Mouse (Mus musculus) CH12.LX (cell line): ENCODE measurements around the gene Zfyve16. TPM values are rescaled to one million over a fixed set of nuclear protein-coding genes. Genes with fewer than 3 reads are reported as not detected.

ENCODE experiments used
- DNase-seq: peaks from one replicate; pipeline ENCODE4 v3.0.0-alpha.2; 2013; ENCODE audit errors: extremely low read depth
- H3K27ac ChIP-seq: 2 replicates; pipeline ENCODE4 v1.5.1; 2012; ENCODE audit warnings: low read depth, mild to moderate bottlenecking, control low read depth, moderate library complexity; ENCODE audit not compliant: insufficient read depth
- H3K27me3 ChIP-seq: replicated peaks from 2 replicates; pipeline ENCODE3; 2012; ENCODE audit warnings: inconsistent platforms
- H3K36me3 ChIP-seq, 2 experiments: replicated peaks in 1 of 2; 2 replicates each; pipeline versions ENCODE3 to v1.6.1; 2012; ENCODE audit warnings: inconsistent platforms in 1 of 2, low read length in 1 of 2, mild to moderate bottlenecking in 1 of 2, mixed read lengths in 1 of 2, moderate library complexity in 1 of 2; ENCODE audit not compliant: control insufficient read depth in 1 of 2, insufficient read depth in 1 of 2
- H3K4me1 ChIP-seq, 2 experiments: 2 replicates each; pipeline ENCODE4 v1.6.1; 2012; ENCODE audit warnings: inconsistent platforms in 1 of 2, moderate library complexity in 1 of 2; ENCODE audit not compliant: insufficient read depth in 2 of 2, control insufficient read depth in 1 of 2
- H3K4me2 ChIP-seq: 2 replicates; pipeline ENCODE4 v1.6.1; 2012; ENCODE audit warnings: low read depth, mild to moderate bottlenecking, control low read depth; ENCODE audit not compliant: poor library complexity, insufficient read depth, severe bottlenecking
- H3K4me3 ChIP-seq, 3 experiments: fragments of 150-350 bp in 1 of 3; sonication (generic) in 1 of 3; replicated peaks in 1 of 3; 2 replicates each; pipeline versions ENCODE3 to v1.5.1; 2011 to 2012; ENCODE audit warnings: low read depth in 2 of 3, low read length in 2 of 3, mild to moderate bottlenecking in 2 of 3, moderate library complexity in 2 of 3, control low read depth in 1 of 3, improper control_type of control experiment in 1 of 3, inconsistent platforms in 1 of 3, mixed read lengths in 1 of 3; ENCODE audit not compliant: poor library complexity in 1 of 3
- H3K79me2 ChIP-seq: replicated peaks from 2 replicates; pipeline ENCODE4 v1.6.1; 2012; ENCODE audit warnings: mild to moderate bottlenecking, moderate library complexity; ENCODE audit not compliant: control insufficient read depth, poor library complexity, insufficient read depth, severe bottlenecking; ENCODE audit errors: extremely low read depth
- H3K9ac ChIP-seq: 2 replicates; pipeline ENCODE4 v1.6.1; 2012; ENCODE audit warnings: low read depth, mild to moderate bottlenecking, control low read depth, moderate library complexity; ENCODE audit not compliant: insufficient read depth
- H3K9me3 ChIP-seq: replicated peaks from 2 replicates; pipeline ENCODE3; 2012; ENCODE audit warnings: low read length, inconsistent platforms, mixed read lengths
- BHLHE40 ChIP-seq: IDR thresholded peaks from 2 replicates; pipeline ENCODE4 v1.6.1; 2011; ENCODE audit warnings: mild to moderate bottlenecking, low read depth, low read length, improper control_type of control experiment
- CHD1 ChIP-seq: IDR thresholded peaks from 2 replicates; pipeline ENCODE4 v1.6.1; 2012; ENCODE audit warnings: low read depth, low read length, improper control_type of control experiment, inconsistent platforms
- CHD2 ChIP-seq: IDR thresholded peaks from 2 replicates; pipeline ENCODE4 v1.6.1; 2011; ENCODE audit warnings: low read length, improper control_type of control experiment
- CTCF ChIP-seq, 2 experiments: IDR thresholded peaks in 1 of 2; conservative IDR thresholded peaks in 1 of 2; 2 replicates each; pipeline ENCODE4 v1.5.1; 2011 to 2012; ENCODE audit warnings: low read depth in 2 of 2, low read length in 2 of 2, improper control_type of control experiment in 1 of 2, inconsistent platforms in 1 of 2, mild to moderate bottlenecking in 1 of 2, moderate library complexity in 1 of 2
- E2F4 ChIP-seq: IDR thresholded peaks from 2 replicates; pipeline ENCODE4 v1.6.1; 2011; ENCODE audit warnings: low read depth, low read length, improper control_type of control experiment; ENCODE audit not compliant: insufficient replicate concordance
- ELF1 ChIP-seq: IDR thresholded peaks from 2 replicates; pipeline ENCODE4 v1.6.1; 2014; ENCODE audit warnings: low read depth, mild to moderate bottlenecking, inconsistent platforms, low read length, improper control_type of control experiment
- ETS1 ChIP-seq: conservative IDR thresholded peaks from 2 replicates; pipeline ENCODE4 v1.6.1; 2012; ENCODE audit warnings: low read depth, mild to moderate bottlenecking, inconsistent platforms, low read length, improper control_type of control experiment, moderate library complexity
- GABPA ChIP-seq: IDR thresholded peaks from 2 replicates; pipeline ENCODE4 v1.6.1; 2012; ENCODE audit warnings: low read depth, low read length, improper control_type of control experiment, inconsistent platforms; ENCODE audit not compliant: insufficient replicate concordance
- HCFC1 ChIP-seq: IDR thresholded peaks from 2 replicates; pipeline ENCODE4 v1.6.1; 2012; ENCODE audit warnings: low read depth, mild to moderate bottlenecking, inconsistent platforms, low read length, improper control_type of control experiment
- IRF4 ChIP-seq: IDR thresholded peaks from 2 replicates; pipeline ENCODE4 v1.6.1; 2014; ENCODE audit warnings: low read depth, mild to moderate bottlenecking, inconsistent platforms, low read length, improper control_type of control experiment
- JUN ChIP-seq: IDR thresholded peaks from 2 replicates; pipeline ENCODE4 v1.6.1; 2011; ENCODE audit warnings: low read depth, mild to moderate bottlenecking, low read length, improper control_type of control experiment, moderate library complexity; ENCODE audit not compliant: insufficient read depth
- JUND ChIP-seq: conservative IDR thresholded peaks from 2 replicates; pipeline ENCODE4 v1.6.1; 2011; ENCODE audit warnings: low read depth, low read length, improper control_type of control experiment
- KAT2A ChIP-seq: IDR thresholded peaks from 2 replicates; pipeline ENCODE4 v1.6.1; 2012; ENCODE audit warnings: low read length, improper control_type of control experiment, inconsistent platforms; ENCODE audit not compliant: insufficient replicate concordance
- MAZ ChIP-seq: IDR thresholded peaks from 2 replicates; pipeline ENCODE4 v1.6.1; 2012; ENCODE audit warnings: low read depth, mild to moderate bottlenecking, inconsistent platforms, low read length, improper control_type of control experiment, moderate library complexity
- MEF2A ChIP-seq: IDR thresholded peaks from 2 replicates; pipeline ENCODE4 v1.6.1; 2014; ENCODE audit warnings: low read depth, mild to moderate bottlenecking, inconsistent platforms, low read length, improper control_type of control experiment, borderline replicate concordance
- MXI1 ChIP-seq: IDR thresholded peaks from 2 replicates; pipeline ENCODE4 v1.6.1; 2011; ENCODE audit warnings: mild to moderate bottlenecking, low read depth, low read length, improper control_type of control experiment
- NRF1 ChIP-seq: IDR thresholded peaks from 2 replicates; pipeline ENCODE4 v1.6.1; 2014; ENCODE audit warnings: low read depth, mild to moderate bottlenecking, inconsistent platforms, low read length, improper control_type of control experiment, moderate library complexity
- PAX5 ChIP-seq: IDR thresholded peaks from 2 replicates; pipeline ENCODE4 v1.6.1; 2012; ENCODE audit warnings: low read length, inconsistent platforms, mixed read lengths
- POLR2AphosphoS2 ChIP-seq: IDR thresholded peaks from 2 replicates; pipeline ENCODE4 v1.6.1; 2011; ENCODE audit warnings: low read depth, low read length, improper control_type of control experiment
- RAD21 ChIP-seq: IDR thresholded peaks from 2 replicates; pipeline ENCODE4 v1.6.1; 2011; ENCODE audit warnings: low read depth, mild to moderate bottlenecking, low read length, improper control_type of control experiment, moderate library complexity
- SIN3A ChIP-seq: IDR thresholded peaks from 2 replicates; pipeline ENCODE4 v1.6.1; 2012; ENCODE audit warnings: low read length, improper control_type of control experiment, inconsistent platforms
- SMC3 ChIP-seq: IDR thresholded peaks from 2 replicates; pipeline ENCODE4 v1.6.1; 2011; ENCODE audit warnings: low read depth, low read length, improper control_type of control experiment
- TCF12 ChIP-seq: IDR thresholded peaks from 2 replicates; pipeline ENCODE4 v1.6.1; 2014; ENCODE audit warnings: low read depth, mild to moderate bottlenecking, inconsistent platforms, low read length, improper control_type of control experiment
- UBTF ChIP-seq: IDR thresholded peaks from 2 replicates; pipeline ENCODE4 v1.6.1; 2012; ENCODE audit warnings: low read depth, mild to moderate bottlenecking, inconsistent platforms, low read length, improper control_type of control experiment, moderate library complexity
- USF1 ChIP-seq: IDR thresholded peaks from 2 replicates; pipeline ENCODE4 v1.6.1; 2014; ENCODE audit warnings: low read depth, mild to moderate bottlenecking, inconsistent platforms, low read length, improper control_type of control experiment
- USF2 ChIP-seq: conservative IDR thresholded peaks from 2 replicates; pipeline ENCODE4 v1.6.1; 2011; ENCODE audit warnings: low read depth, low read length, improper control_type of control experiment
- ZC3H11A ChIP-seq: IDR thresholded peaks from 2 replicates; pipeline ENCODE4 v1.6.1; 2012; ENCODE audit warnings: low read depth, mild to moderate bottlenecking, inconsistent platforms, low read length, improper control_type of control experiment
- ZKSCAN1 ChIP-seq: IDR thresholded peaks from 2 replicates; pipeline ENCODE4 v1.6.1; 2012; ENCODE audit warnings: low read depth, inconsistent platforms, low read length, improper control_type of control experiment, borderline replicate concordance
- ZNF384 ChIP-seq: IDR thresholded peaks from 2 replicates; pipeline ENCODE4 v1.6.1; 2012; ENCODE audit warnings: low read depth, low read length, improper control_type of control experiment, inconsistent platforms
- dilution Hi-C: fragments of 300-500 bp; cut with MboI; formaldehyde crosslinking; loops from 2 replicates; pipeline ENCODE4 v1.14.3; 2020; ENCODE audit warnings: low sequenced_read_pairs; ENCODE audit not compliant: extremely low pct_unique_long_range_greater_than_20kb, extremely low pct_ligation_motif_present
- in situ Hi-C: fragments of 300-500 bp; cut with MboI; formaldehyde crosslinking; loops from 3 replicates; pipeline ENCODE4 v1.14.3; 2019; ENCODE audit warnings: low sequenced_read_pairs, low pct_ligation_motif_present, low pct_unique_long_range_greater_than_20kb, mixed read lengths
- polyA plus RNA-seq: library from polyadenylated mRNA; unstranded; fragments of >175 nt; gene quantifications from 2 replicates; pipeline ENCODE4 v1.2.1, GENCODE M21; 2012; ENCODE audit warnings: low read depth; ENCODE audit not compliant: insufficient read length
- total RNA-seq, 2 experiments: library from RNA; depleted of rRNA; stranded (reverse); fragments of 300-350 nt in 1 of 2; fragments of >200 nt in 1 of 2; gene quantifications; 2 replicates each; pipeline ENCODE4 v1.2.3; 2012 to 2014

The Zfyve16 gene
- total and polyA plus RNA-seq, 3 experiments: 4.3 to 8.5 (median 8.0) TPM

DNA sequence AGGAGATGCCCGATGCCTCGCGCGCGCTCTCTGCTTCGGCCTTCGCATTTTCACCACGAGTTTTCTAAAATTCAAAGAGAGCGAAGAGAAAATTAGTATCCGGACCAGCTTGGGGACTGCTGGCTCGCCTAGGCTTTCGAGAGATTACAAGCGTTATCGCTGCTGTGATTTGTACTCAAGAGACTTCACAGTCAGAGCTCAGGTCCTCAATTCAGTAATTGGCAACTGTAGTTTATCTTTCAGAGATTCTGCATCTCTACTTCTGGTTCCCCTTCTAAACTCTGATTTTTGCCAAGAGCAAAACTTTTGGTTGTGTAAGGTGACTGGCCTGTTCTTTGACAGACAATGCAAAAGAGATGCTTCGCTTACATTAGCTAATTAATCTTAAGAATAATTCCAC is 569 bp upstream of the Zfyve16 start:
- Histone ChIP-seq H3K79me2 (no peaks in the 10 kb centered on the region), H3K4me1 (peaks cover 0 to 9% of the 10 kb centered on the region in 2 experiments; a peak in 2 of 4 replicates), H3K9ac (peak overlapping the region; percentile 46), H3K27ac (peak overlapping the region; percentile 82; the same call in 1 of the 2 replicates), H3K36me3 (peaks cover 0 to 5% of the 10 kb centered on the region in 2 experiments)
- TF ChIP-seq KAT2A (no peak), CTCF (conservative IDR thresholded peaks at IDR 0.05 in 1 of 2, IDR thresholded peaks at IDR 0.05 in 1 of 2; ENCODE audit: low read depth in 2 of 2, low read length in 2 of 2) (no peak), HCFC1 (no peak), CHD2 (no peak), E2F4 (no peak), ZKSCAN1 (no peak), MXI1 (no peak), CHD1 (no peak), ELF1 (no peak), JUN (no peak), TCF12 (no peak)
- TF ChIP-seq, all 38 proteins: peak for 0
- dilution Hi-C loops (no loop called here), in situ Hi-C loops (no loop called here)
- Histone ChIP-seq H3K4me2 (peak overlapping the region; percentile 98), H3K9me3 (no peaks in the 10 kb centered on the region), H3K4me3 (peak overlapping the region; percentile 70 to 91 (median 83)), H3K27me3 (no peaks in the 10 kb centered on the region)
- DNase-seq: no peak

DNA sequence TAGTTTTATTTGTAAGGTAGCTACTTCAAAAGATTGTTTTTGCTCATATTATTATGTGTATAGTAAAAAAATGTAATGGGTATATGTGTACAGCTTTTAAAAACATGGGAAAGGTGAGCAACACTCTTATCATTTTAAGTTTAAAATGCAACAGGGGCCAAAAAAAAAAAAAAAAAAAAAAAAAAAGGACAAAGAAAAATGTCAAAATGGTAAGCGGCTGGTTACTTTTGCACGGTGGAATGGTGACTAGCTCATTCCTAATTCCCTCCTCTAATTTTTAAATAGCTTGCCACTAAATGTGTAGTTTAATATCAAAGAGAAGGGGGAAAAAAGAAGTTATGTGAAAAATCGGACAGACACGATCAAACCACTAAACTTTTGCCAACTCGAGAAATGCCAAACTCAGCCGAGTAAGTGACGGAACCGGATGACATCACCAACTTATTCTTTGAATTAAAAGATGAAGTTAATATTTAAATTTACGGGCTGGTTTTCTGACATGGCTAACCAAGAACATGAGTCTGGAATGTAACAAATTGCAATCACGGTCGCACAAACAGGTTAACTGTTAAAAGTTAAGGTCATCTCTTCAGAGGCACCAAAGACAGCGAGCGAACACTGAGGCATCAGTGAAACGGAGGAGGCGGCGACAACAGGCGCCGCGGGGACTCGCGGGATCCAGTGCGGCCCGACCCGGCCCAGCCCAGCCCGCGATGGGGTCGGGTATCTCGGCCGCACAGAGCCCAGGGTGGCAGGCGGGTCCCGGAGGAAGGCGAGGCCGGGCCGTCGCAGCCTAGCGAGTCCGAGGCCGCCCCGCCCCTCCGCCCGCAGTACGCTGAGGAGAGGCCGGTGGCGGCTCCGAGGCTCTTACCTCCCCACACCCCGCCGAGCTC is 594 bp downstream of the Zfyve16 start:
- H3K4me2 ChIP-seq: peak overlapping the region; percentile 2; the same call in 1 of the 2 replicates
- H3K9me3 ChIP-seq: no peaks in the 10 kb centered on the region
- DNase-seq: peak; percentile 49
- H3K27ac ChIP-seq: peak overlapping the region; percentile 82
- peak overlapping the region; percentile 70 to 91 (median 83) for H3K4me3 ChIP-seq
- H3K36me3 ChIP-seq: peaks cover 0 to 5% of the 10 kb centered on the region in 2 experiments
- dilution Hi-C loops: no loop called here
- no peaks in the 10 kb centered on the region for H3K79me2 ChIP-seq
- peaks cover 0 to 14% of the 10 kb centered on the region in 2 experiments; a peak in 2 of 4 replicates for H3K4me1 ChIP-seq
- H3K9ac ChIP-seq: peak overlapping the region; percentile 33
- no peaks in the 10 kb centered on the region for H3K27me3 ChIP-seq
- in situ Hi-C loops: no loop called here
- TF ChIP-seq MEF2A (no peak), SMC3 (no peak), KAT2A (0 out of 2 replicates have a peak, but pooled peaks have one; percentile 41), ZNF384 (peak; percentile 75), POLR2AphosphoS2 (no peak), UBTF (peak; percentile 99), SIN3A (peak; percentile 43; the same call in 1 of the 2 replicates), NRF1 (no peak), IRF4 (peak; percentile 31; the same call in 1 of the 2 replicates), BHLHE40 (peak; percentile 7; the same call in 1 of the 2 replicates), RAD21 (no peak), CTCF (conservative IDR thresholded peaks at IDR 0.05 in 1 of 2, IDR thresholded peaks at IDR 0.05 in 1 of 2; ENCODE audit: low read depth in 2 of 2, low read length in 2 of 2) (no peak), MAZ (0 out of 2 replicates have a peak, but pooled peaks have one; percentile 20), USF2 (no peak), JUND (peak; percentile 44; the same call in 1 of the 2 replicates), ZC3H11A (no peak), ETS1 (no peak), PAX5 (no peak), USF1 (no peak), JUN (peak; percentile 35; the same call in 1 of the 2 replicates), GABPA (no peak)
